10 mouse cellular contexts compared by ENCODE assay signal in genomic region chr15:85680460-85681224, GRCm38 (mm10). TPM values are rescaled to one million over a fixed set of nuclear protein-coding genes. Genes with fewer than 3 reads are reported as not detected.
DNase-seq lines count a peak whose midpoint lies in the region; ATAC-seq and TF ChIP-seq lines count a peak whose summit lies in the region.
"Had no signal": no experiment of that assay in that cellular context is flagged by ENCODE, and none has a peak within 500 bp of the region (broad histone marks: within the 10 kb centered on the region; RNA-seq: fewer than 3 reads in every experiment).

No protein-coding gene starts in this region.

- peak overlapping the region; percentile 30 for H3K4me2 ChIP-seq in lung, embryonic 16.5 days (ENCODE audit: low read depth, low read length)
- peak overlapping the region; percentile 80 for H3K4me2 ChIP-seq in hindbrain, embryonic 14.5 days (replicated peaks)
- no peak overlapping the region for H3K4me2 ChIP-seq in liver, embryonic 12.5 days
- H3K4me2 ChIP-seq: liver, embryonic 15.5 days had no signal

- ATAC-seq in lung, embryonic 16.5 days (ENCODE audit: low read depth), result no peak
- ATAC-seq in hindbrain, embryonic 14.5 days (ENCODE audit: low FRiP score), result no peak
- no peak for ATAC-seq in liver, embryonic 12.5 days

- no peaks in the 10 kb centered on the region for H3K27me3 ChIP-seq in lung, embryonic 16.5 days (ENCODE audit: control insufficient read depth, insufficient read depth, low read depth, low read length)
- H3K27me3 ChIP-seq in hindbrain, embryonic 14.5 days (ENCODE audit: control insufficient read depth, insufficient read depth, low read length), result no peaks in the 10 kb centered on the region
- no peaks in the 10 kb centered on the region for H3K27me3 ChIP-seq in small intestine, adult 2 months (ENCODE audit: control insufficient read depth, insufficient read depth, low read length)
- peaks cover 43% of the 10 kb centered on the region for H3K27me3 ChIP-seq in liver, embryonic 12.5 days (replicated peaks)

- WGBS in lung, embryonic 16.5 days, result 27% methylated on average over 13 of the region's 13 CpGs
- 28% methylated on average over 13 of the region's 13 CpGs for WGBS in hindbrain, embryonic 14.5 days
- 49% methylated on average over 13 of the region's 13 CpGs for WGBS in small intestine, adult 2 months
- 53% methylated on average over 13 of the region's 13 CpGs for WGBS in liver, embryonic 12.5 days (ENCODE audit: insufficient replicate concordance)

- H3K4me1 ChIP-seq in lung, embryonic 16.5 days (replicated peaks; ENCODE audit: control insufficient read depth, insufficient read depth, low read length), result peaks cover 61% of the 10 kb centered on the region
- H3K4me1 ChIP-seq in hindbrain, embryonic 14.5 days (replicated peaks; ENCODE audit: control insufficient read depth, insufficient read depth, low read length), result peaks cover 46% of the 10 kb centered on the region
- H3K4me1 ChIP-seq in small intestine, adult 2 months (ENCODE audit: control insufficient read depth, insufficient read depth, insufficient read length, low read length), result peaks cover 53% of the 10 kb centered on the region
- no peaks in the 10 kb centered on the region for H3K4me1 ChIP-seq in liver, embryonic 12.5 days
- H3K4me1 ChIP-seq: liver, embryonic 15.5 days had no signal

- no peaks in the 10 kb centered on the region for H3K9me3 ChIP-seq in lung, embryonic 16.5 days (ENCODE audit: control insufficient read depth, low read length)
- no peaks in the 10 kb centered on the region for H3K9me3 ChIP-seq in hindbrain, embryonic 14.5 days (ENCODE audit: control insufficient read depth, low read length)
- H3K9me3 ChIP-seq in liver, embryonic 12.5 days (replicated peaks), result no peaks in the 10 kb centered on the region
- H3K9me3 ChIP-seq: liver, embryonic 15.5 days had no signal

- DNase-seq in gastrocnemius, adult 2 months, result peak; percentile 49
- DNase-seq in gastrocnemius, postnatal 25 days, result no peak
- DNase-seq in lung, postnatal 10 days, result no peak
- no peak for DNase-seq in hindbrain, embryonic 14.5 days (ENCODE audit: low spot score)
- no peak for DNase-seq in thymus, adult 18-20 months
- DNase-seq: right cerebral cortex, adult 18-20 months had no signal

- H3K9ac ChIP-seq in lung, embryonic 16.5 days (ENCODE audit: low read length), result peak overlapping the region; percentile 46; the same call in 1 of the 2 replicates
- H3K9ac ChIP-seq in hindbrain, embryonic 14.5 days, result peak overlapping the region; percentile 97
- H3K9ac ChIP-seq in liver, embryonic 12.5 days, result no peak overlapping the region
- H3K9ac ChIP-seq: liver, embryonic 15.5 days had no signal

- TF ChIP-seq POLR2A in small intestine, adult 2 months (IDR thresholded peaks at IDR 0.05; ENCODE audit: low read depth, low read length), result no peak

- H3K36me3 ChIP-seq in lung, embryonic 16.5 days (ENCODE audit: control insufficient read depth, insufficient read depth, low read length), result peaks cover 18% of the 10 kb centered on the region
- H3K36me3 ChIP-seq in hindbrain, embryonic 14.5 days (replicated peaks; ENCODE audit: control insufficient read depth, insufficient read depth), result peaks cover 38% of the 10 kb centered on the region
- H3K36me3 ChIP-seq in small intestine, adult 2 months (ENCODE audit: control insufficient read depth, insufficient read depth, low read length), result peaks cover 49% of the 10 kb centered on the region
- H3K36me3 ChIP-seq in liver, embryonic 12.5 days, result no peaks in the 10 kb centered on the region
- H3K36me3 ChIP-seq: liver, embryonic 15.5 days had no signal

- peak overlapping the region; percentile 98 for H3K4me3 ChIP-seq in gastrocnemius, adult 2 months
- H3K4me3 ChIP-seq in lung, embryonic 16.5 days (ENCODE audit: low read length), result no peak overlapping the region
- peak overlapping the region; percentile 89 for H3K4me3 ChIP-seq in hindbrain, embryonic 14.5 days (replicated peaks; ENCODE audit: low read length)
- peak overlapping the region; percentile 29 for H3K4me3 ChIP-seq in small intestine, adult 2 months (ENCODE audit: low read depth, low read length)
- no peak overlapping the region for H3K4me3 ChIP-seq in liver, embryonic 12.5 days
- H3K4me3 ChIP-seq: liver, embryonic 15.5 days had no signal

- peak overlapping the region; percentile 96 for H3K27ac ChIP-seq in gastrocnemius, adult 2 months
- peak overlapping the region; percentile 47 for H3K27ac ChIP-seq in lung, embryonic 16.5 days (ENCODE audit: low read length)
- H3K27ac ChIP-seq in hindbrain, embryonic 14.5 days, result peak overlapping the region; percentile 86
- H3K27ac ChIP-seq in small intestine, adult 2 months (ENCODE audit: insufficient read depth, low read depth, low read length), result peak overlapping the region; percentile 39; the same call in 1 of the 2 replicates
- no peak overlapping the region for H3K27ac ChIP-seq in liver, embryonic 12.5 days
- H3K27ac ChIP-seq: liver, embryonic 15.5 days had no signal

- intact Hi-C loops in gastrocnemius, adult 2 months (cut with DNase I), result no loop called here

- TF ChIP-seq CTCF in gastrocnemius, adult 2 months (IDR thresholded peaks at IDR 0.05), result no peak
- TF ChIP-seq CTCF in small intestine, adult 2 months (IDR thresholded peaks at IDR 0.05; ENCODE audit: extremely low read depth, insufficient read length, insufficient replicate concordance, low read depth, low read length), result no peak

RNA-seq across cellular contexts. Expression of gene Ppara, which starts 54.1 kb away (rescaled TPM):
- total RNA-seq in gastrocnemius, adult 2 months (2021), result 10 to 100 TPM; 15.4 to 47.2 TPM
- total RNA-seq in gastrocnemius, postnatal 25 days (2021), result 10 to 100 TPM; 11.4 to 19.3 TPM
- 5.2 and 5.9 TPM in 2 replicates for polyA plus RNA-seq in lung, embryonic 16.5 days (2015; fragmentation: Nextera tagmentation; extraction: Ambion mirVana)
- 1.2 and 1.6 TPM in 2 replicates for polyA plus RNA-seq in hindbrain, embryonic 14.5 days (2014; fragmentation: Nextera tagmentation; extraction: Ambion mirVana)
- polyA plus RNA-seq in small intestine, adult 2 months (2012; rRNA removed), result 3.7 and 7.2 TPM in 2 replicates
- polyA plus RNA-seq in liver, embryonic 12.5 days (2016; fragmentation: Nextera tagmentation; extraction: Ambion mirVana), result 5.7 TPM in 2 replicates

Comparison
In these comparisons a context has a peak if more than half of its experiments do, and no peak if none do; other contexts are left out.
1. H3K4me3 ChIP-seq: peak in gastrocnemius, adult 2 months (single experiment), hindbrain, embryonic 14.5 days (single experiment) and small intestine, adult 2 months (single experiment); none in lung, embryonic 16.5 days (single experiment) and liver, embryonic 12.5 days (single experiment).